Mouse (Mus musculus): ENCODE measurements around the gene Bmpr1a.
"Not testable (repeated sequence)": the region's sequence is repeated elsewhere in the genome, so short reads cannot be mapped to it uniquely, and the experiment has no call there.

The Bmpr1a gene

DNA sequence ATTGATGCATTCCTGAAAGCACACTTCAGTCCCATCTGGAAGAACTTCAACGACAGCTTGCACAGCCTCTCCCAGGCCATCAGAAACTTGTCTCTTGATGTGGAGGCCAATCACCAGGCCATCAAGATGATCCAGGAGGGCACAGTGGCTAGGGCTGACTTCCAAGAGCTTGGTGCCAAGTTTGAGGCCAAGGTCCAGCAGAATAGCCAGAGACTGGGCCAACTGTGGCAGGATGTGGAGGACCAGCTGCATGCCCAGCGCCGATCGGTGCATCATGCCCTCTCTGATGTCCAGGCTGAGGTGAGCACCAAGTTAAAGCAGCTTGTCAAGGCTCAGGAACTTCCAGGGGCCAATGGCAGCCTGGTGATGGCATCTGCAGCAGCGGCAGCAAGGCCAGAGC, 105.3 kb downstream of the Bmpr1a start:
- no peak for DNase-seq (ENCODE audit: low read depth, low spot score)

DNA sequence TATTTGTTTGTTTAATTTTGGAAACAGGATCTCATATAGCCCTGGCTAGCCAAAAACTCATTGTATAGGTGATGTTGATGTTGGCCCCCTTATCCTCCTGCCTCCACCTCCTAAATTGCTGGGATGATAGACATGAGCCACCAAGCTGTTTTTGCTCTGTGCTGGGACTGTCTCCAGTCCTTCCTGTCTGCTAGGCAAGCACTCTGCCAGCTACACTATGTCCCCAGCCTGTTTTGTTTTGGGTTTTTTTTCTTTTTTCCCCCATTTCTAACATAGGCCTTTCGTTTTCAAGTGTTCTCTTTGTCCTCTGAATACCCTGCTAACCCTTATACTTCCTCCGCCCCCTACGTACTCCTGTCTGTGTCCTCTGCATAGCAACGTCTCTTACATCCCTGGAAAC, 109.8 kb downstream of the Bmpr1a start:
- no peak for DNase-seq (ENCODE audit: low read depth, low spot score)

DNA sequence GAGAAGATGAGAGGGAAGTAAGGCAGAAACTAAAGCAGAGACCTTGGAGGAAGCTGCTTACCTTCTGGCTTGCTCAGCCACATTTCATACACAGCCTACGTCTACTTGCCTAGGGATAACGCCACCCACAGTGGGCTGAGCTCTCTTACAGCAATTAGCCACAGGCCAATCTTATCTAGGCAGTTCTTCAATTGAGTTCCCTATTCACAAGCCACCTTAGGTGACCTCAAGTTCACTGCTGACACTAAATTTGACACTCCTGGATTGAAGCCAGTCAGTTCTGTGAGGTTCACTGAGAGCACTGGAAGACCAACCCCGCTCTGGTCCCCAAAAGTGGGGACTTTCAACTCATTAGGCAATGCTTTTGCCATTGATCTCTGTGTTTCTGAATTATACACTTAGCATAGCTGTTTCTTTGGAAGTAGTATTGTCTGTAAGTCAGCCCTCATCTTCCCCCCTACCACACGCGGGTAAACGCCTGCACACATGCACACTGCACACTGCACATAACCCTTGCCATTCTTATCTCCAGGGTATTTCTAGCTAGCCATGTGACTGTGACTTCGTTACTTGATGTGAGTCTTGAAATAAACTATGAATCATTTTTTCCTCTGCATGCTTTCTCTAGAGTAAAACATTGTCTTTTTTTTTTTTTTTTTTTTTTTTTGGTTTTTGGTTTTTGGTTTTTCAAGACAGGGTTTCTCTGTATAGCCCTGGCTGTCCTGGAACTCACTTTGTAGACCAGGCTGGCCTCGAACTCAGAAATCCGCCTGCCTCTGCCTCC, 120.0 kb downstream of the Bmpr1a start:
- no peak for DNase-seq (ENCODE audit: low read depth, low spot score)

DNA sequence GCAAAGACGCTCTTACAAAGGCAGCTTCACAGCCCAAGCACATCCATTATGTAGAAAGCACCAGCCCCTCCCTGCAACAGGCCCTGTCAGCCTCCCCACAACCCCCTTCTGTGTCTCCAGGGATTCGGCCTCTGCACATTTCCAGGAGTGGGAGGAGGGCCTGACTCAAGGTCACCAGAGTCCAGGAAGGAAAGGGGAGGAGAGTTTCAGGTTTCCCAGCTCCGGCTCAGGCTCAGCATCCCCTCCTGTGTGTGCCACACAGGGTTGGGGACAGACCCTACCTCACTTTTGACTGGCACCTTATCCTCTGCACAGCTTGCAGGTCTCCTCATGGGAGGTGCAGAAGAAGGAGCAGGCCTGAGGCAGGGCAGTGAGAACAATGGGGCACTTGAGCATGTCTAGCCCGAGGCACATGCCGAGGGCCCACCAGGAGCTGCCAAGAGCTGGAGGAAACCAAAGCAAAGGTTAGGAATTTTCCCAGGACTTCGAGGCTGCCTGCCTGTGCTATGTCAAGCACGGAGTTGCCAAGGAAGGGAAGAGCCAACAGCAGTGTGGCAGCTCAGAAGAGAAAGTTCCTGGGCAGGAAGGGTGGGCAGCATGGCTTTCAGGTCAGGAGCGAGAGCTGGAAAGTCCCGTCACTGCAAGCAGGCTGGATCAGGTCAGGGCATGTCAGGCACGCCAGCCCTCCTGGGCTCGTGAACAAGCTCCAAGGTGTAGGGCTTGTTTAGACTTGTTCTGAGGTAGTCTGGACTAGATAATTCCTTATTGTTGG, 124.4 kb downstream of the Bmpr1a start:
- no peak for DNase-seq (ENCODE audit: low read depth, low spot score)

DNA sequence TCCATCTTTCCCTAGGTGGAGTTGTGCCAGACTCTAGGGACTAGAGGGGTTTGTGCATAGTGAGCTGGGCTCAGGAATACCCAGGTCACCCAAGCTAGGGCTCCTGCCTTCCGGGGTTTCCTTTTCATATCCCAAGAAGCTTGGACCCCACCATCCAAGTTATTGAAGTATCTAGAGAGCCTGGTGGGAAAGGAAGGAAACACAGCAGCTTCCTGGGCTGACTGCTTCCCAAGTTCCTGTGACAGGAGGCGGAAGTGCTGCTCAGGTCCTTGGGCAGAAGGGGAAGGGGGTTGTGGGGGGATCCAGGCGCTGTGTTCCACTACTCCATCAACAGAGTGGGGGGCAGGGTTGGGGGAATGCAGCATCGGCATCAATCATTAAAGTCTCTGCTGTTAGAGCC, 126.0 kb downstream of the Bmpr1a start:
- DNase-seq (ENCODE audit: low read depth, low spot score), result no peak

DNA sequence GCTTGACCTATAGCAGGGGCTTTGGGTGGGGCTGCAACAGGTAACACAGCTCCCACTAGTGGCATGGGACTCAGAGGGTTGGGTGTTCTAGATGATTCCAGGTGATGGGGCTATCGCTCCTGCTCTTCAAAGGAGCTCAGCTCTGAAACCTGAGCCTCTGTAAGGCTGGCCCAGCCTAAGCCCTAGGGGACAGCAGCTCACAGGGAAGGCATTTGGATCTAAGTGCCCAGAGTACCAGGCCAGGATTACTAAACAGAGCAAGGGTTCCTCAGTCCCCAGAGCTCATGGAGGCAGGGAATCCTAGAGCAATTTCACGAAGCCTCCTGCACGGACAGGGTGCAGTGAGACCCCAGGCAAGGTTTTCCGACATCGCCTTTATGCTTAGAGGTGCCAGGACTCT, 127.2 kb downstream of the Bmpr1a start:
- DNase-seq (ENCODE audit: low read depth, low spot score), result no peak

DNA sequence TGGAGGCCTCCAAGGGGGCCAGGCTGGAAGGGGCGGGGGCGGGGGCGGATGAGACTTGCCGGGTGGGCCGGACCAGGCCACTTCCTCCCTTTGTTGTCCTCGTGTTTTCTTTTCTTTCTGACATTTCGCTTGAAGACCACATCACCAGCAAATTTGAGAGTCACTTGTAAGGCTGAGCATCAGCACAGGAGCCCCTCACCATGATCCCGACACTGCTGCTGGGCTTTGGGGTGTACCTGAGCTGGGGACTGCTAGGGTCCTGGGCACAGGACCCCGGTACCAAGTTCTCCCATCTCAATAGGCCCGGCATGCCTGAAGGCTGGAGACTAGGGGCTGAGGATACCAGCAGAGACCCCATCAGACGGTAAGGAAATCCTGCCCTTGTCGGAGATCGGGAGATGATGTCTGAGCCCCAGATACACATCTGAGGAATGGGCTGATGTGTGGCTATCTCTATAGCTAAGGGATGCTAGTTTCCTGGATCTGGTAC, 127.7 kb downstream of the Bmpr1a start, which contains the start of gene Mmrn2:
Gene Mmrn2, plus strand, starts transcription at position 51 of the 490 bp plus-strand sequence.
- no peak for DNase-seq (ENCODE audit: low read depth, low spot score)

DNA sequence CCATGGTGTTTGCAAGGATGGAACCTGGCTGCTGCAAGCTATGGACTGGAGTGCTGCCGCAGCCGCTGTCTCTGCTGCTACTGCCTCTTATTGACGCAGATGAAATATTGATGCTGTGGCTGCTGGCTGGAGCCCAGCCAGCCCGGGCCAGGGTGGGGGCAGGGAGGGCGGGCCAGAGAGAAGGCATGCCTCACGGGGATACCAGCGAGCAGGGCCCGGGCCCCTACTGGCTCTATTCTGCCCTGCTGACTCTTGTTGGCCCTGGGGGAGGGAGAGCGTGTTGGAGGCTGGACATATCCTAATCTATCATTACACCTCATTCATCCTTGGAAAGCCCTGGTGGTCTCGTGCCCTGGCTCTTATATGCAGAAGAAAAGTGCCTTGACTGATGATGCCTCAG, 128.6 kb downstream of the Bmpr1a start, which contains the start of gene Sncg:
Gene Sncg, minus strand, starts transcription at position 213 of the 400 bp plus-strand sequence.
- DNase-seq (ENCODE audit: low read depth, low spot score), result no peak

DNA sequence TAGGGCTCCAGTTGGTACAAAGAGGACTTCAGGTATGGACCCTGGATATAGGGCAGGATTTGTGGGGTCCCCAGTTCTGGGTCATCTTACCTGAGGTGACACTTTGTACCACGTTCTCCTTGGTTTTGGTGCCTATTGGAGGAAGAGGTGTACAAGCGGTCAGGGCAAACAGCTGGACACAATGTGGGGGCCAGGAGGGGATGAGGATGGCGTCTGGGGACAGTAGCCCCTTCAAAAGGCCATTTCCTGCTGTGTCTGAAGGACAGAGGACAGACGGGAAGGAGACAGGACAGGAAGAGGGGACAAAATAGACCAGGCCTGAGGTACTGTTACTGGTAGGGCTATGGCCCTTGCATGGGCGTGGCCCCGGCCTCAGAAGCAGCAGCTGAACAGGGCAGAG, 129.6 kb downstream of the Bmpr1a start:
- DNase-seq (ENCODE audit: low read depth, low spot score), result no peak

DNA sequence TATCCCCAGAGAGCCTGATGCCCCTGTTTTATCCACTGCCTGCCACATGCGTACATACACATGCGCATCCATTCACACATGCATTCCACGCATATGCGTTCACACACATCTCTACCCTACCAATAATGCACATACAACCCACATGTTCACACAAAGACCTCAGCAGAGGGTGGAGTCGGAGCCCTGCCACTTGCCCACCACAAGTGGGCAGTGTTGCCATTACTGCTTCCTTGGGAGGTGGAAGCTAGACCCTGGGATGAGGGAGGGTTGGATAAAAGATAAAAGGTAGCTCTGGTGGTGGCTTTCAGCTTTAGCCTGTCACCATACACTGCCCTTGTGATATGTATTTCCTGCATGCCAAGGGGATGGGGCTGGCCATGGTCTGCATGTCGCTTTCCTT, 130.5 kb downstream of the Bmpr1a start:
- DNase-seq (ENCODE audit: low read depth, low spot score), result no peak

DNA sequence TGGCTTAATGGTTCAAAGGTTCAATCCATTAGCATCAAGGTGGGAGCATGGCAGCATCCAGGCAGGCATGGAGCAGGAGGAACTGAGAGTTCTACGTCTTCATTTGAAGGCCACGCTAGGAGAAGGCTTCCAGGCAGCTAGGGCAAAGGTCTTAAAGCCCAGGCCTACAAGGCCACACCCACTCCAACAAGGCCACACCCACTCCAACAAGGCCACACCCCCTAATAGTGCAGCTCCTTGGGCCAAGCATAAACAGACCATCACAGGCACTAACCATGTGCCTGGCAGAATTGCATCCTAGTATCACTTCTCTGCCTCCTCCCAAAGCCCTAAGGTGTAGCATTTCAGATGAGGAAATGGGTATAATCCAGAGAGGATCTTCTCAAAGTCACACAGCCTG, 131.4 kb downstream of the Bmpr1a start:
- no peak for DNase-seq (ENCODE audit: low read depth, low spot score)

DNA sequence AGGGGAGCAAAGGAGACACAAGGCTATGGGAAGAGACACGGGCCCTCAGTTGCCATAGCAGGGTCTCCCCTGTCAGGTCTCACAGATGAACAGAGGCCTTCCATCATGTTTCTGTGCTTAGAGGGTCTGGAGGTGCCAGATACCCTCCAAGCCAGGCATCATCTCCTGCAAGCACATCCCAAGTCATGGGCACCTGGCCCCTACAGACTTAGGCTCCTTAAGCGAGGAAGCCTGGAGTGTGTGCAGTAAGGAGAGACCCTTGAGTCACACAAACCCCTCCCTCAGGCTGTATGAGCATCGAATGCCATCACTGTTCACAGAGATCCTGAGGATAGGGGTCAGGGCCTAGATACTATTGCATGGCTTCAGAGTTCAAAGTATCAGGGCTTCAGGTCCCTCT, 132.2 kb downstream of the Bmpr1a start:
- DNase-seq (ENCODE audit: low read depth, low spot score), result no peak

DNA sequence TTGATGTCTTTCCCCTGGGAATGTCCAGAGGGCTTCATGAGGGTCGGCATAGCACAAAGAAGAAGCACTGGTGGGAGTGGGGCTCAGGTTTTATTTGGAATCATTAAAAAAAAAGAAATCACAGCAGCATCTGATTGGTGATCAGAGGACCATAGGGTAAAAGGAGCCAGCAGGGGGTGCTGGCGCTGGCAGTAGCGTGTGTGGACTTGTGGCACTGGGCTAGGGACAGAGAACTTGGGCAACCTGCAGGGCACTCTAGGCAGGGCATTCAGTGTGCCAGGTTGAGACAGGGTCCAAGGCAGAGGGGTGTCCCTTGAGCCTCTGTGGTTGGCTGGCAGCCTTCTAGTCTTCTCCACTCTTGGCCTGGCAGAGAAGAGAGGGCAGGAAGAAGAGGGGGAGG, 132.9 kb downstream of the Bmpr1a start:
- no peak for DNase-seq (ENCODE audit: low read depth, low spot score)

DNA sequence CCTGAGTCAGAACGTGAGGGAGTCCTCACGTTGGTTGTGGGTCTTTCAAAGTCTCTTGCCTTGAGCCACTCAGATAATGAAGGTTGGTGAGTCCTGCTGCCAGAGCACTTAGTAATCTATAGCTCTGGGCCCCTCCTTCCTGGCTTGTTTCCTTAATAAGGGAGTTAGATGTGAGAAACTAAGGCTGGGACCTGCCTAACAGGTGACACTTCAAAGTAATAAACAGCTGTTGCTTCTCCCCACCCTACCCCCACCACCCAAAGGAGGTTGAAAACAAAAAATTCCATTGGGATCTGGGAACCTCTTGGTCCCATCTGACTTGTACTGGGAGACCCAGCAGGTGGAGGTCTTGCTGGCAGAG, 138.0 kb downstream of the Bmpr1a start:
- no peak for DNase-seq (ENCODE audit: low read depth, low spot score)

DNA sequence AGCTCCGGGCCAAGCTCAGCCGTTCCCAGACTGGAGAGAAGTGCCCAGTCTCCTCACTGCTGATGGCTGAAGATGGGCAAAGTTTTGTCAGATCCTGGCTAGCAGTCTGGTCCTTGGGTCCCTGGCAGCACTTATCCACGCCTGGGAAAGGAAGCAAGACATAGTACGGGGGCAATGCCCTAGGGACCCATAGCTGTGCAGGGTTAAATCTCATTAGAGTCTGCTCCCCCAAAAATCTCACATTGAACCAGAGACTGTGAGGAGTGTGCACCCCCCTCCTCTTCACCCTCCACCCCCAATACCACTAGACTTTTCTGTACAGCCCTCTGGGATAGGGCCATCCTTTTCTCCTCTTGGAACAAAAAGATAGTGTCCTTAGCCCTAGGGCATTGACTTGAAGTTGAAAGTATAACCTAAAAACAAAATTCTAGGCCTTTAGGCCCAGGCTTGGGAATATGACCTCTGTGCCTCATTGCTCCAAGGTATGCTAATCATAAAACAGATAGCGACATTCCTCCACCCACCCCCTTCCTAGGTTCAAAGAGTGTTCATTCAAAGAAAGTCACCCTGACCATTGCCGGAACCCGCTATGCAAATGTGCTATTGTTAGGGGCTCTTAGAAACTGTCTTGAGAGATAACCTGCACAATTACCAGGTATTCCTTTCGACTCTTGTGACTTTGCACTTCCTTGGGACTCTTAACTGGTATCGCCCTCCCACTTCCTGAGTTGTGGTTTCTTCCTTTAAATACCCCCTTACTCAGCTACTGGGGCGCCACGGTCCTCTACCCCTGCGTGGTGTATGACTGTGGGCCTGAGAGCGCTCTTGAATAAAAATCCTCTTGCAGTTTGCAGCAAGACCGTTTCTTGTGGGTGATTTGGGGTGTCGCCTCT, 138.6 kb downstream of the Bmpr1a start:
- DNase-seq (ENCODE audit: low read depth, low spot score), result not testable (repeated sequence)

DNA sequence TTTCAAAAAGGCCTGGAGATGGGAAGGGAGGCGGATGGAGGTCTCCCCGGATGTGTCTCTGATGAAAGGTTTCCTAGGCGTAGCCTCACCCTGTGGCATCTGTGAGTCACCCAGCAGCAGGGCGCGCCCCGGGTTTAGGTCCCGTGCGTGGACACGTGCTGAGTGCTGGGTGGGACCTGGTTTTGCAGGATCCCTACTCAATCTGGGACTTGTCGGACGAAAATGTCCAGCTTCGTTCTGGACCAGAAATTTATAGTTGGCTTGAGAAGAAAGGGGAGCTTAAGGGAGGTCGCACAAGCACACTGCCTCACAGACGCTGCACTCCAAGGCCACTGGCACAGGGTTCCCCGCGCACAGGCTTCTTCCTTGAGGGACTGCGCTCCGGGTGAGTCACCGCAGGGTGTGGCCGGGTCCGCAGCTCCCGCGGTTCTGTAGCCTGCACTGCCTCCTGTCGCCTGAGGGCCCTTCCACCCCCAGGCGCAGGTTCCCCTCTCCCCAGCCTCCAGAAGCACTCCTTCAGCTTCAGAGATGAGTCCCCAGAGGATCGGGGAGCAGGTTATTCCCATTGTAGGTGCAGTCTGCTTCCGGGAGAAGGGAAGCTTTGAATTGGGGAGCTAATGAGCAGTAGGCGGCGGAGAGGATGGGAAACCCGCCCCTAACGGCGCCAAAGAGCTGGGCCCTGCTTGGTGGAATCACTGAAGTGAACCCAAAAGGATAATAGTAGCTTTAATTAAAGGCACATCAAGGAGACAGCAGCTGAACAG, 139.5 kb downstream of the Bmpr1a start:
- DNase-seq (ENCODE audit: low read depth, low spot score), result peak; percentile 9

DNA sequence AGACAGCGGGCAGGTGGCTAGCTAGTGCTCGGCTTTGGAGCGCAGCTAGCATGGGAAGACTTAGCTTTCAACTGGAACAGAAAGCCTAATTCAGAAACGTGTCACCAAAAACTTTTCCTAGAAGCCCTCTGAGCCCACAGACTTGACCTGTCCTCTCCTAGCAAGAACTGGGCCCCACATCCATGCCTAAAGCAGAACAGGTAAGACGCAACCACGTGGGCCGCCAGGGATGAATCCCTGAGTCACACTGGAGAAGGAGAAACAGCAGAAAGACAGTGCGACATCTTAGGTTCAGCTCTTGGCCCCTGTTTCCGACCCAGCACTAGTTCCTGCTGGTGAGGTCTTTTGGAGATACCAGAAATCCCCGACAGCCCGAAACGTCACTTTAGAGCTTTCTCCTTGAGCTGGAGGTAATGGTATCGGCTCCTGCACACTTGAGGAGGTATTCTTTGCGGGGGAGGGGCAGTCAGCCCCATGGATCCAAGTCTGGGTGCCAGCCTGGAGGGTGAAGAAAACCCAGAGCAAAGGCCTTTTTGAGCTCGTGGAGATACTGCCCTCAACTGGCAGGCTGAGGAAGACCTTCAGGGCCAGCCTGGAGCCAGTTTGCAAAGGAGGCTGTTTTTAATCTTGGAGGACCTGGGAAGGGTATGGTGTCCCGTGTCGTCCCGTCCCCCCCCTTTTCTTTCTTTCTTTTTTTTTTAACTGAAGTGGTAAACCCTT, 140.3 kb downstream of the Bmpr1a start:
- peak; percentile 16 for DNase-seq (ENCODE audit: low read depth, low spot score)

DNA sequence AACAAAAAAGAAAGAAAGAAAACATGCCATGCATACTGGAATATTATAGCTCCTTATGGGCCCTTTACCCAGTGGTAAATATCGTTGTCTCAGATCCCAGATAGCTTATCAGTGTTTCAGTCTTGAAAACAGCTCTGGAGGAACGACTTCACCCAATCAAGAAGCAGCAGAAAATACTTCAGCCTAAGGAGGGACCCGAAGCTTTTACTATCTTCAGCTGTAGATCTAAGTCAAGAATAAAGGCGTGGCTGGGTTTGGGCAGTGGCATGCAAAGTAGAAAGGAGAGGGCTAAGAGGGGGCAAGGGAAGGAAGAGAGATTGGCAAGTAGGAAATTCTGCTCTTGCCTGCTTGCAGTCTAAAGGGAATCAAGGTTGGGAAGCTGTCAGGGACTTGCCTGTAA, 141.0 kb downstream of the Bmpr1a start:
- DNase-seq (ENCODE audit: low read depth, low spot score), result no peak

All from retina, adult 2 months (tissue).